Mouse (Mus musculus) heart, embryonic 14.5 days (tissue): Measurements from ENCODE around the gene Ada. TPM values are rescaled to one million over a fixed set of nuclear protein-coding genes. Genes with fewer than 3 reads are reported as not detected.
A peak's percentile ranks its signal among the peaks of the same experiment; 100 is the strongest.

ENCODE experiments used
- ATAC-seq: fragments of 200-750 bp; cut with Nextera tagmentation; 2 replicates; pipeline ENCODE4 v1.8.0; 2017; ENCODE audit warnings: low read depth, moderate TSS enrichment; ENCODE audit not compliant: insufficient number of reproducible peaks, insufficient read depth, low FRiP score
- H3K27ac ChIP-seq, 2 experiments: fragments of 200-500 bp in 1 of 2; fragments of 300-500 bp in 1 of 2; sonication (generic) in 1 of 2; replicated peaks in 1 of 2; 2 replicates each; pipeline ENCODE4 v1.5.1; 2012 to 2014; ENCODE audit warnings: low read depth in 2 of 2, low read length in 2 of 2, control low read depth in 1 of 2, mild to moderate bottlenecking in 1 of 2, mixed read lengths in 1 of 2; ENCODE audit not compliant: control insufficient read depth in 1 of 2, insufficient read depth in 1 of 2
- H3K27me3 ChIP-seq: fragments of 300-500 bp; sonication (generic); 2 replicates; pipeline ENCODE4 v1.6.1; 2014; ENCODE audit warnings: mild to moderate bottlenecking, low read length, control low read depth; ENCODE audit not compliant: control insufficient read depth, insufficient read depth
- H3K36me3 ChIP-seq: fragments of 300-500 bp; sonication (generic); 2 replicates; pipeline ENCODE4 v1.6.1; 2014; ENCODE audit warnings: mild to moderate bottlenecking, control low read depth, low read length, mixed read lengths; ENCODE audit not compliant: control insufficient read depth, insufficient read depth
- H3K4me1 ChIP-seq, 2 experiments: fragments of 200-500 bp in 1 of 2; fragments of 300-500 bp in 1 of 2; sonication (generic) in 1 of 2; 2 replicates each; pipeline ENCODE4 v1.6.1; 2012 to 2014; ENCODE audit warnings: low read length in 2 of 2, control low read depth in 1 of 2, mixed read lengths in 1 of 2; ENCODE audit not compliant: control insufficient read depth in 2 of 2, insufficient read depth in 2 of 2
- H3K4me2 ChIP-seq: fragments of 300-500 bp; sonication (generic); 2 replicates; pipeline ENCODE4 v1.6.1; 2014; ENCODE audit warnings: mild to moderate bottlenecking, low read length
- H3K4me3 ChIP-seq, 2 experiments: fragments of 200-500 bp in 1 of 2; fragments of 300-500 bp in 1 of 2; sonication (generic) in 1 of 2; 2 replicates each; pipeline ENCODE4 v1.5.1; 2012 to 2014; ENCODE audit warnings: low read length in 2 of 2, mild to moderate bottlenecking in 2 of 2, control low read depth in 1 of 2, low read depth in 1 of 2, moderate library complexity in 1 of 2; ENCODE audit not compliant: control insufficient read depth in 1 of 2, insufficient read depth in 1 of 2
- H3K9ac ChIP-seq: fragments of 300-500 bp; sonication (generic); 2 replicates; pipeline ENCODE4 v1.6.1; 2014; ENCODE audit warnings: mild to moderate bottlenecking, low read length
- H3K9me3 ChIP-seq: fragments of 300-500 bp; sonication (generic); 2 replicates; pipeline ENCODE4 v1.6.1; 2016; ENCODE audit warnings: low read length, control low read depth; ENCODE audit not compliant: control insufficient read depth
- WGBS: fragments of 180-500 bp; shearing (Covaris S2); extraction: QIAGEN DNeasy Blood & Tissue Kit; methylation state at CpG from one replicate; pipeline ENCODE4 v1.1.7; 2014; 5-methylcytosine and 5-hydroxymethylcytosine counted together
- polyA plus RNA-seq: library from polyadenylated mRNA; unstranded; fragments of >200 nt; fragmentation: Nextera tagmentation; extraction: Ambion mirVana; gene quantifications from 2 replicates; pipeline ENCODE4 v1.2.1, GENCODE M21; 2014

The Ada gene
- polyA plus RNA-seq, 1 experiment from 2014 or later: 4.0 TPM

- no peak overlapping the region for H3K4me2 ChIP-seq
- no peak overlapping the region for H3K4me3 ChIP-seq
- no peak overlapping the region for H3K27ac ChIP-seq
- H3K9ac ChIP-seq: no peak overlapping the region
- H3K27me3 ChIP-seq: no peaks in the 10 kb centered on the region
- ATAC-seq: no peak
- 56% methylated on average over 2 of the region's 2 CpGs for WGBS
- no peaks in the 10 kb centered on the region for H3K9me3 ChIP-seq
- H3K4me1 ChIP-seq: no peaks in the 10 kb centered on the region; a peak in 1 of 4 replicates
- no peaks in the 10 kb centered on the region for H3K36me3 ChIP-seq
Measured at GRCm38 (mm10) chr2:163758146-163758545, 8.1 kb upstream of the Ada start.

- no peaks in the 10 kb centered on the region for H3K27me3 ChIP-seq
- H3K9ac ChIP-seq: no peak overlapping the region
- no peaks in the 10 kb centered on the region for H3K36me3 ChIP-seq
- no peak overlapping the region for H3K27ac ChIP-seq
- ATAC-seq: no peak
- no peaks in the 10 kb centered on the region for H3K9me3 ChIP-seq
- H3K4me2 ChIP-seq: no peak overlapping the region
- no peak overlapping the region for H3K4me3 ChIP-seq
- peaks cover 3 to 4% of the 10 kb centered on the region in 2 experiments; a peak in 2 of 4 replicates for H3K4me1 ChIP-seq
- WGBS: 47% methylated on average over 2 of the region's 2 CpGs
Measured at GRCm38 (mm10) chr2:163756723-163757122, 6.7 kb upstream of the Ada start.

GRCm38 (mm10) chr2:163754228-163754627, 4.2 kb upstream of the Ada start:
- Histone ChIP-seq H3K27me3 (peaks cover 14% of the 10 kb centered on the region), H3K4me2 (no peak overlapping the region), H3K4me3 (no peak overlapping the region), H3K9ac (no peak overlapping the region), H3K9me3 (no peaks in the 10 kb centered on the region), H3K36me3 (no peaks in the 10 kb centered on the region), H3K27ac (no peak overlapping the region), H3K4me1 (peaks cover 8 to 15% of the 10 kb centered on the region in 2 experiments; a peak in 3 of 4 replicates)
- ATAC-seq: no peak
- WGBS: 90% methylated on average over 5 of the region's 5 CpGs

GRCm38 (mm10) chr2:163744801-163745570, 5.1 kb downstream of the Ada start:
- H3K4me2 ChIP-seq: no peak overlapping the region
- no peak overlapping the region for H3K9ac ChIP-seq
- H3K27ac ChIP-seq: no peak overlapping the region
- ATAC-seq: no peak
- H3K27me3 ChIP-seq: peaks cover 23% of the 10 kb centered on the region
- H3K36me3 ChIP-seq: no peaks in the 10 kb centered on the region
- H3K4me1 ChIP-seq: peaks cover 4 to 10% of the 10 kb centered on the region in 2 experiments; a peak in 3 of 4 replicates
- H3K4me3 ChIP-seq: no peak overlapping the region
- 80% methylated on average over 10 of the region's 10 CpGs for WGBS
- H3K9me3 ChIP-seq: no peaks in the 10 kb centered on the region

GRCm38 (mm10) chr2:163743357-163743756, 6.7 kb downstream of the Ada start:
- no peak overlapping the region for H3K27ac ChIP-seq
- H3K9ac ChIP-seq: no peak overlapping the region
- H3K36me3 ChIP-seq: no peaks in the 10 kb centered on the region
- H3K27me3 ChIP-seq: peaks cover 11% of the 10 kb centered on the region
- H3K4me3 ChIP-seq: no peak overlapping the region
- no peaks in the 10 kb centered on the region for H3K9me3 ChIP-seq
- no peak for ATAC-seq
- peaks cover 4% of the 10 kb centered on the region in 2 experiments; a peak in 3 of 4 replicates for H3K4me1 ChIP-seq
- 51% methylated on average over 6 of the region's 6 CpGs for WGBS
- H3K4me2 ChIP-seq: no peak overlapping the region

- Histone ChIP-seq H3K36me3 (no peaks in the 10 kb centered on the region), H3K9ac (no peak overlapping the region), H3K4me1 (peaks cover 4% of the 10 kb centered on the region in 2 experiments; a peak in 3 of 4 replicates), H3K4me3 (no peak overlapping the region), H3K4me2 (no peak overlapping the region), H3K9me3 (no peaks in the 10 kb centered on the region), H3K27ac (no peak overlapping the region), H3K27me3 (peaks cover 4% of the 10 kb centered on the region; the same call in 1 of the 2 replicates)
- ATAC-seq: no peak
- 78% methylated on average over 5 of the region's 5 CpGs for WGBS
Measured at GRCm38 (mm10) chr2:163742656-163743055, 7.4 kb downstream of the Ada start.

- Histone ChIP-seq H3K9me3 (no peaks in the 10 kb centered on the region), H3K27me3 (no peaks in the 10 kb centered on the region), H3K4me1 (peaks cover 15 to 24% of the 10 kb centered on the region in 2 experiments), H3K4me3 (no peak overlapping the region), H3K9ac (no peak overlapping the region), H3K27ac (0 out of 4 replicates have a peak overlapping the region, but pooled peaks of 1 of the 2 experiments have one; percentile 10), H3K36me3 (peaks cover 15% of the 10 kb centered on the region), H3K4me2 (no peak overlapping the region)
- WGBS: 24% methylated on average over 6 of the region's 6 CpGs
- peak; percentile 73; the same call in 1 of the 2 replicates for ATAC-seq
Measured at GRCm38 (mm10) chr2:163735980-163736379, 14.1 kb downstream of the Ada start.
